Mouse (Mus musculus) bone marrow, adult 2 months (tissue): ENCODE measurements around the gene Lrrc29.

Experiments used
- CTCF ChIP-seq: fragments of 200-500 bp; IDR thresholded peaks from 2 replicates; pipeline ENCODE4 v1.5.1; 2011; ENCODE audit warnings: low read length, control low read depth; ENCODE audit not compliant: control insufficient read depth, insufficient read depth
- POLR2A ChIP-seq: fragments of 200-500 bp; IDR thresholded peaks from 2 replicates; pipeline ENCODE4 v1.6.1; 2011; ENCODE audit warnings: low read depth, mild to moderate bottlenecking, control low read depth, low read length, borderline replicate concordance; ENCODE audit not compliant: control insufficient read depth

DNA sequence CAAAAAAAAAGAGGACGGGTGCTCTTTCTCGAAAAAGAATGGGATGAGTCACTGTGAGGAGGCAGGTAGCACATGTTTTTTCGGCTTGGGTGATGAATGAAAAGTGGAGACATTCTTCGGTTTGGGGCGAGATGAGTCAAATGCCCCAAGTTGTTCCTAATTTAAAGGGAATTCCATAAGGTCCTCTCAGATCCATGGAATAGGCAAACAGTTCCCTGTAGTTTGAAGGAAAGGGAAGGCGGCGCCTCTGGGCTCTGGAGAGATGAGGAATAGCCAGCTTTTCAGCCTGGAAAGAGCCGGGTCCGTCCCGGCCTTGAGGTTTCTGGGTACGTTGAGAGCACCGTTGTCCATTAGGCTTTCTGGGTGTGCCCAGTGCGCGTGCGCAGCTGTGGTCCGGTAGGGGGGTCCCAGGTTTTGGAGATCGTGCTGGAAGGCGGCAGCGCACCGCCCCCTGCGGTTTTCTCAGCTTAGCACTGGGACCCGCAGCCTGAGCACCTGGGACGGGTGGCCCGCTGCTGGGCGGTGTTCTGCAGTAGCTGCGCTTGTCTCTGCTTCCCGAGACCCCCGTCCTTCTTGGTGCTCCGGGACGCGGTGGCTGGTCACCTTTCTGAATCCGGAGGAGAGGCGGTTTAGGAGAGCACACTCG is 22.5 kb upstream of the Lrrc29 start, which contains the start of gene Slc9a5:
- no peak for TF ChIP-seq CTCF
- TF ChIP-seq POLR2A: no peak
